Mouse (Mus musculus) embryonic facial prominence, embryonic 10.5 days (tissue): ENCODE measurements around the gene Trim29. TPM values are rescaled to one million over a fixed set of nuclear protein-coding genes. Genes with fewer than 3 reads are reported as not detected.

Experiments
- DNase-seq: peaks from one replicate; pipeline ENCODE4 v3.0.0-alpha.2; 2017; ENCODE audit warnings: low spot score
- H3K27ac ChIP-seq: fragments of 300-500 bp; sonication (generic); replicated peaks from 2 replicates; pipeline ENCODE4 v1.5.1; 2016; ENCODE audit warnings: mild to moderate bottlenecking
- H3K27me3 ChIP-seq: fragments of 300-500 bp; sonication (generic); replicated peaks from 2 replicates; pipeline ENCODE4 v1.6.1; 2016; ENCODE audit warnings: low read depth, mild to moderate bottlenecking; ENCODE audit not compliant: poor library complexity, severe bottlenecking
- H3K36me3 ChIP-seq: fragments of 300-500 bp; sonication (generic); replicated peaks from 2 replicates; pipeline ENCODE4 v1.6.1; 2016; ENCODE audit warnings: mild to moderate bottlenecking, moderate library complexity
- H3K4me1 ChIP-seq: fragments of 300-500 bp; sonication (generic); 2 replicates; pipeline ENCODE4 v1.6.1; 2016
- H3K4me3 ChIP-seq: fragments of 300-500 bp; sonication (generic); 2 replicates; pipeline ENCODE4 v1.5.1; 2016; ENCODE audit warnings: mild to moderate bottlenecking, moderate library complexity
- H3K9me3 ChIP-seq: fragments of 300-500 bp; sonication (generic); 2 replicates; pipeline ENCODE4 v1.6.1; 2016; ENCODE audit warnings: mild to moderate bottlenecking
- WGBS: fragments of 180-500 bp; shearing (Covaris S2); methylation state at CpG from one replicate; pipeline ENCODE4 v1.1.7; 2016; 5-methylcytosine and 5-hydroxymethylcytosine counted together
- polyA plus RNA-seq: library from polyadenylated mRNA; unstranded; fragments of >200 nt; fragmentation: Nextera tagmentation; extraction: Ambion mirVana; gene quantifications from 2 replicates; pipeline ENCODE4 v1.2.1, GENCODE M21; 2016

Gene Trim29
- polyA plus RNA-seq, 1 experiment from 2014 or later = 4.7 TPM

DNA sequence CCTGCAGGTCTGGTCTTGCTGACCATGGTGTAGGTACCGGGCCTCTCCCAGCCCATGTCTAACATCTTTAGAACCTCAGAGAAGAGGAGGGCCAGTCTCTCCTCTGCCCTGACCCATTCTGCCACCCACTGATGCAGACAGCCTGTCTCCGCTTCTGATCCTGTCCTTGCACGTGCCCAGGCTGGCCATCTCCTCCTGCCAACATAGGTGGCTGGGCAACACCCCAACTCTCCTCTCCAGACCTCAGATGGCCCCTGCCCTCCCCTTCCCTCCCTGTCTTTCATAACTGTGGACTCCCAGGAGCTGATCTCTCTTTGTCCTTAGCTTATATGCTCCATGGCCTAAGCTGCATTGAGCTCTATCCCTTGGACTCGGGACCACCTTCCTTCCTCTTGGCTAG lies 5.8 kb downstream of the Trim29 start:
- DNase-seq = no peak
- Histone ChIP-seq H3K9me3 (no peaks in the 10 kb centered on the region), H3K27ac (no peak overlapping the region)

DNA sequence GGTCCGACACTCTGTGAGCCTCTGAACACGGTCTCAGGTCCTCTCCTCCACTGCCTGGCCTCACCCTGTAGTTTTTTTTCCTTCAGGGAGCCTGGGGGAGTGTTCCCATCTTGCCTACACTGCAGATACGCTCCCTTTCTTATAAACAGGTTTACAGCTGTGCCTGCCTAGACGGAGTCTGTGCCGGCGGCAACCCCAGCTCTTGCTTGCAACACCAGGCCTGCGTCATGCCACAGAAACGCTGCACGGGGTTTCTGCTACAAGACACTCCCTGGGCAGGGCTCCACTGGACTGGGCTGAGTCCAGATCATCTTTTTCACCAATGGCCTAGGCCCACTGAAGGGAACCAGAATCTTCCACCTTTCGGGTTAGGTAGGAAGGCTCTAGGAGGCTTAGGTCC lies 8.0 kb downstream of the Trim29 start:
- 86% methylated on average over 10 of the region's 10 CpGs for WGBS
- no peak for DNase-seq
- no peak overlapping the region for H3K27ac ChIP-seq

More for the DNA sequence above, 5.8 kb downstream of the Trim29 start:
- whole genome bisulfite sequencing = 87% methylated on average over 4 of the region's 4 CpGs
- H3K4me1 ChIP-seq = peaks cover 25% of the 10 kb centered on the region
- no peak overlapping the region for H3K4me3 ChIP-seq
- H3K27me3 ChIP-seq = 0 out of 2 replicates have a peak, but pooled peaks cover 3% of the 10 kb centered on the region
- H3K36me3 ChIP-seq = no peaks in the 10 kb centered on the region

DNA sequence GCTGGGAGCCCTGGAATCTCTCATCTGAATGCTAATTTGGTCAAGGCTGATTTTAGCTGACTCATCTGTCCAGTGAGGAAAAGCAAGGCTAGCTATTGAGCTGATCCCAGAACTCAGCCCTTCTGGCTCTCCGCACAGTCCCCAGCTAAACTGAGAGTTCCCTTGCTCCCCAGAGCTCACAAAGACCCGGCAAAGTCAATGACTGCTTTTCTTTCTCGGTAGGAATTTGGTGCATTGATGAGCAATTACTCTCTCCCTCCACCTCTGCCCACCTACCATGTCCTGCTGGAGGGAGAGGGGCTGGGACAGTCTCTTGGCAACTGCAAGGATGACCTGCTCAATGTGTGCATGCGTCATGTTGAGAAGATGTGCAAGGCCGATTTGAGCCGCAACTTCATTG lies 11.3 kb downstream of the Trim29 start:
- Histone ChIP-seq H3K4me3 (no peak overlapping the region), H3K9me3 (no peaks in the 10 kb centered on the region), H3K27me3 (no peaks in the 10 kb centered on the region), H3K27ac (no peak overlapping the region), H3K4me1 (peaks cover 7% of the 10 kb centered on the region), H3K36me3 (no peaks in the 10 kb centered on the region)
- 91% methylated on average over 6 of the region's 6 CpGs for WGBS
- no peak for DNase-seq

More for the DNA sequence above, 8.0 kb downstream of the Trim29 start:
- no peaks in the 10 kb centered on the region for H3K36me3 ChIP-seq
- H3K9me3 ChIP-seq = no peaks in the 10 kb centered on the region
- H3K27me3 ChIP-seq = no peaks in the 10 kb centered on the region
- no peak overlapping the region for H3K4me3 ChIP-seq
- H3K4me1 ChIP-seq = peaks cover 14% of the 10 kb centered on the region

DNA sequence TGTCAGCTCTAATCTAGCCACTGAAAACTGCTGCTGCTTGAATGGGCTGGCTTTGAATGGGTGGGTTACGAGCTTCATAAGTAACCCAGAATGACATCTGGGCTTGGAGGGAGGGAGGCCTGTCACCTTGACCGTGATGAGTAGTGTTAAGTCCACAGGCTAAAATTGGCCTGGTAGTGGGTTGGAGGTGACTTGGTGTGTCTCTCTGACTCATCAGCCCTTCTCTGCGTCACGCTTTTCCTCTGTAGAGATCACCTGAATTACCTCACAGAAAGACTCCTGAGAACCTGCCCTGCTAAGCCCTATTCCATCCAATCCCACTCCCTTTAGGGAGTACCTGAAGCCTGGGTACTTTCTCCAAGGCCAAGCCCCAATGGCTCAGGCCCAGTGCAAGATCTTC lies 12.0 kb downstream of the Trim29 start:
- Histone ChIP-seq H3K9me3 (no peaks in the 10 kb centered on the region), H3K27ac (no peak overlapping the region), H3K36me3 (no peaks in the 10 kb centered on the region), H3K4me1 (peaks cover 14% of the 10 kb centered on the region), H3K27me3 (no peaks in the 10 kb centered on the region), H3K4me3 (no peak overlapping the region)
- 94% methylated on average over 4 of the region's 4 CpGs for WGBS
- DNase-seq = no peak

DNA sequence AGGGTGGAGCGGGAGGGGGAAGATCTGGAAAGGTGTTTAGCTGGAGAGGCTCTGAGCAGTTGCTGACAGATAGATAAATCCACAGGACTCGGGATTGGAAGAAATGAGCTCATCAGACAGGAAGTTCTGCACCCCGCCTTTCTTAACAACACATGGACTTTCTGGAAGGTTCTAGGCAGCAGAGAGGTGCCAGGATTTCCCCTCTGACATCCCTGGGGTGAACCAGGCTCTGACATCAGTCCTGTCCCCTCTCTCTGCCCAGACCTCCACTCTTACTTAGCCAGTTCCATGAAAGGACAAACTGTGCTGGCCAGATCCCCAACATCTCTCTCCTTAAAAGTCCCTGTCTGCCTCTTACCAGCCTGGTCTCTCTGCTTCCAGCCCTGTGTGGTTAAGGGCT lies 14.8 kb downstream of the Trim29 start:
- Histone ChIP-seq H3K4me3 (no peak overlapping the region), H3K27me3 (peaks cover 15% of the 10 kb centered on the region), H3K4me1 (peaks cover 26% of the 10 kb centered on the region), H3K27ac (no peak overlapping the region), H3K36me3 (no peaks in the 10 kb centered on the region), H3K9me3 (no peaks in the 10 kb centered on the region)
- 76% methylated on average over 3 of the region's 3 CpGs for WGBS
- DNase-seq = no peak

DNA sequence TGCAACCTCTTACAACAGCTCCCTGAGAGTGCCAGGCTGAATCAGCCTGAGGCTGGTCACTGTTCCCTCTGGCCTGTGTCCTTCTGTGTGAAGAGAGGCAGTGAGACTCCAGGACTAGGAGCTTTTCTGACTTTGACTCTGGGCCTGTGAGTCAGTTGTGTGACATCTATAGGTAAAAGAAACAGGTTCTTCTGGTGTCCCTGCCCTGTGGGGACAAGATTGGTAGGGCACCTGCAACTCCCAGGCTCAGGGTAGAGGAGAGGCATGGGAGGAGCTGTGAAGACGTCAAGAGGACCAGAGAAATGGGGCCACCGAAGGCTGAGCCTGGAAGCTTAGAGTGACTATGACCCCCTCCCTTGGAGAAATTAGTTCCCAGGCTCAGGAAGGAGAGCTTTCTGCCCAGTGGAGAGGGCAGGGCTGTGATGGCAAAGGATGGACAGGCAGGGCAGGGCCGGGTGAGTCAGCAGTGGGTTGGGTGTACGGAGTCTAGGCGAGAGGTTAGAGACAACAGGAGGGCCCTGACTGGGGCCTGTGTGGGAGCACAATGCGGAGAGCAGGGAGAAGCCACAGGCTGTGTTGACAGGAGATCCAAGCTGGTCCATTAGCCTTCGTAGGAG lies 15.5 kb downstream of the Trim29 start:
- Histone ChIP-seq H3K27me3 (peaks cover 21% of the 10 kb centered on the region), H3K4me1 (peaks cover 28% of the 10 kb centered on the region), H3K9me3 (no peaks in the 10 kb centered on the region), H3K27ac (no peak overlapping the region; the same call in 1 of the 2 replicates), H3K36me3 (no peaks in the 10 kb centered on the region), H3K4me3 (no peak overlapping the region)
- DNase-seq = no peak
- WGBS = 69% methylated on average over 7 of the region's 7 CpGs

DNA sequence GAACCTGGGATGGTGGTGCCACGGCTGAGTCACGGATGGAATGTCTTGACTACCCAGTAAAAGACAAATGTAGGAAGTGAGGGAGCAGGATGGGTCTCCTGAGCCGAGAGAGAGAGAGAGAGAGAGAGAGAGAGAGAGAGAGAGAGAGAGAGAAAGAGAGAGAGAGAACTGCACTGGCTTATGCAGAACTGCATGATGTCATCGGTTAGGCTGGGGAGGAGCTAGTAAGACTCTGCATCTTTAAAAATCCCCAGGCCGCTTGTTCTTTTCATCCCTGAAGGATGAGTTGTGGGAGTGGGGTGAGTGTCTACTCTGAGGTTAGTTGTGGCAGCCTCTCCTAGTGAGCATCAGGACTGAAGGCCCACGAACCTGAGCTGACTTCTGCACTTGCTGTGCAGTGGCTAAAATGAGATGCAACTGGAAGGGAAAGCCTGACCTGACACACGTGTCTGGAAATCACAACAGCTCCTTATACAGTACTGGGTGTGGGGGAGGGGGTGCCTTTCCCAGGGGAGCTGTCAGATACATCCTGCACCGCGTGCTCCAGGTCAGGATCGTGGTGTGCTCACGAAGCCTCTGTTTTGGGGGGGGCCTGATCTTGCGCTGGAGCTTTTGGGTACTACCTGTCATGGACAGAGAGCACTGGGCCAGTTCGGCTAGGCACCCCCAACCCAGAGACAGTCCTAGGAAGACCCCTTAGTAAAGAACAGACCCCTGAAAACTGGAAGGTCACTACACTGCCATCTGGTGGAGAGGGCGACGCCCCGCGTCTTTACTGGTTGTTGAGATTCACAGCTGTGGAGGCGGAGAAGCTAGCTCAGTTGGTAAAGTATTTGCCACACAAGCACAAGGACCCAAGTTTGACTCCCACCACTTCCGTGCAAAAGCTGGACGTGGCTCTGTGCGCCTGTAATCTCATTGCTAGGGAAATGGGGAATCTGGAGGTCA lies 16.8 kb downstream of the Trim29 start:
- no peak overlapping the region for H3K4me3 ChIP-seq
- no peak overlapping the region for H3K27ac ChIP-seq
- peaks cover 28% of the 10 kb centered on the region for H3K4me1 ChIP-seq
- H3K36me3 ChIP-seq = no peaks in the 10 kb centered on the region
- no peaks in the 10 kb centered on the region for H3K9me3 ChIP-seq
- DNase-seq = peak; percentile 63
- peaks cover 29% of the 10 kb centered on the region for H3K27me3 ChIP-seq
- 51% methylated on average over 21 of the region's 21 CpGs for WGBS

DNA sequence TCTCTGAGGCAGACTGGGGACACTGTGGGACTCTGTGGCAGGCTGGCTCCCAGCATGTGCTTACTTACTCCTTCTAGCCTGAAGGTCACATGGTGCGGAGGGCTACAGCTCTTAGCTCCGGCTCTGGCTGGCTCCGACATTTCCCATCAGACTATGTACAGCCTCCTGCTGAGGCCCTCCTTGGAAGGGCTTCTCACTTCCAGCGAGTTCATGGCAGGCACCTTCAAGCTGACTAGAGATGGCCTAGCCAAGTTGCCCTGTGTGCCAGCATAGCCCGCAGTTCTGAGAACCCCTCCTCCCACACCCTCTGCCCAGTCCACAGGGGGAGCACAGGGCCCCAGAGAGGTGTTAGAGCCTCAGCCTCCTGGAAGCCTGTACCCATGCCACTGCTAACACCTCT lies 19.8 kb downstream of the Trim29 start:
- Histone ChIP-seq H3K4me3 (no peak overlapping the region), H3K27ac (peak overlapping the region; percentile 46; the same call in 1 of the 2 replicates), H3K4me1 (peaks cover 28% of the 10 kb centered on the region), H3K9me3 (no peaks in the 10 kb centered on the region), H3K27me3 (peaks cover 29% of the 10 kb centered on the region), H3K36me3 (no peaks in the 10 kb centered on the region)
- no peak for DNase-seq
- 51% methylated on average over 5 of the region's 5 CpGs for WGBS

DNA sequence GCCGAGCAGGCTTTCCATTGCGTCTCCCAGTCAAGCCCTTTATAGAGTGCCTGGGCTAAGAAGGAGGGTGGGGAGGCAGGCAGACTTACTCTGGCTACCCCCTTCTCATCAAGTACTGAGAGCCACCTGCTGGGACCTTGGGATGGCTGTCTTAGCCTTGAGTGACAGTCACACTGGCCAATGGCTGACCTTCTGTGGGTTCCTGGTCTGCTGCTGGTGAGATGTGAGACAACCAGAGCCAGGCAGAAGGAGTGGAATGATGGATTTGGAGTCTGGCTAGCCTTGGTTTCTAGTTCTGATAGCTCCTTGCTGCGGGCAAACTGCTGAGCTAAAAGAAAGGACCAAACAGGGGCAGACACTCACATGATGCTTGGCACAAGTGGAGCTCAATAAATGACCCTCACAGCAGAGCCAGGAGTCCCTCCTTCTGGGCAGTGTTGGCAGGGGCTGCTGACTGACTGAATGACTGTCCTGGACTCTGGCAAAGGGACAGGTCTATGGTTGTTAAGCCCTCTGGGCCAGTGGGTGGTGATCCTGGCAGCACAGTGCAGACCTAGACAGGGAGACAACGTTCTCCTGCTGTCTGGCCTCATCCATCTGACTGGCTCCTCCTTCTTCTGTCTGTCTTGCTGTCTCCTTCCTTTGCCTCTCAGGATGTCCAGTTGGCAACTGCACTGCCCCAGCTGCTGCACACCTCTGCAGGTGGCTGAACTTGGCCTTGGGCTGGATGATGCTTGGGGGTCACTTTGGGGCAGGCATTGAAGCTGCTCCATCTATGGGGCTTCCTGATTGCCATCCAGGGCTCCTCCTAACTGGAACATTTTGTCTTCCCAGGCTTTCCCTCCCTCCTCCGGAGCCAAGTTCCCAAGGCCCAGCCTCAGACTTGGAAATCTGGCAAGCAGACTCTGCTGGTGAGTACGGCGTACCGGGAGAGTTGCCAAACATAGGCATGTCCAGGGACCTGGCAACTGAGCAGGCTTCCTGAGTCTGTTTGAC lies 21.1 kb downstream of the Trim29 start:
- Histone ChIP-seq H3K27me3 (peaks cover 29% of the 10 kb centered on the region), H3K4me1 (peaks cover 22% of the 10 kb centered on the region), H3K4me3 (no peak overlapping the region), H3K27ac (no peak overlapping the region), H3K36me3 (no peaks in the 10 kb centered on the region), H3K9me3 (no peaks in the 10 kb centered on the region)
- 85% methylated on average over 8 of the region's 8 CpGs for WGBS
- no peak for DNase-seq

DNA sequence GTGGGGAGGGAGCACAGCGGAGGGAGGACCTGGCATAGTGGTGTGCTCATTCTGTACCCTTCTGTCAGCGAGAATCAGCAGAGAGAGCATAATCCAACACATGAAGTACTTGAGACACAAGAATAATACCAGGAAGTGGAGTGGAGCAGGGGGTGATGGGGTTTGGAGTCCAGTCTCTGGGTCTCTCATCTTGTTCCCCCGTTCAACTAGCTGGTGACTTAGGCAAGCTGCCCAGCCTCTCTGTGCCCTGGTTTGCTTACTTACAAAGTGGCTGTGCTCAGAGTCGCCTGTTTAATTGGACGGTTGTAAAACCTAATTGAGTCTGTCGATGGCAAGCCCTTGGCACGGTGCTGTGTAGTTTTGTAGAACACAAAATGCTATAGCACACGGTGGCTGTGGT lies 23.8 kb downstream of the Trim29 start:
- no peak for DNase-seq

DNA sequence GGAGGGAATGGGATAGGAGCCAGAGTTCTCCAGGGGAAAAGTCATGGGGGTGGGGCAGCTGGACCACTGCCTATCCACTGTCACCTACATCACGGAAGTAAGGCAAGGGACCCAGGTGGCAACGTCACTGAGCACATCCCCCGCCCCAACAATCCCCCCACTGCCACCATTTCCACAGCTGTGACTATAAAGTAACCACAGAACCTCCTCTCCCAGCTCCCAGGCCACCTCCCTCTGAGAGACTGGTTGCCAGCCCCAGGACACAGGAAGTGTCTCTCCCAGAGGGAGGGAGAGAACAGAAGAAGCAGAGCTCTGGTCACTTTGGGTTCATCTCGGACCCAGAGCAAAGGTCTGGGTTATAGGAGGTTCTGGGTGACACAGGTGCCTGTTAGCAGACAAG lies 27.0 kb downstream of the Trim29 start:
- H3K27ac ChIP-seq = no peak overlapping the region
- 76% methylated on average over 4 of the region's 4 CpGs for WGBS
- peaks cover 8% of the 10 kb centered on the region; the same call in 1 of the 2 replicates for H3K27me3 ChIP-seq
- H3K4me1 ChIP-seq = peaks cover 3% of the 10 kb centered on the region; the same call in 1 of the 2 replicates
- no peaks in the 10 kb centered on the region for H3K9me3 ChIP-seq
- no peaks in the 10 kb centered on the region for H3K36me3 ChIP-seq
- no peak for DNase-seq
- no peak overlapping the region for H3K4me3 ChIP-seq

More for the DNA sequence above, 23.8 kb downstream of the Trim29 start:
- H3K9me3 ChIP-seq = no peaks in the 10 kb centered on the region
- no peaks in the 10 kb centered on the region for H3K36me3 ChIP-seq
- H3K27ac ChIP-seq = no peak overlapping the region
- H3K4me3 ChIP-seq = no peak overlapping the region
- H3K4me1 ChIP-seq = peaks cover 14% of the 10 kb centered on the region; the same call in 1 of the 2 replicates
- 80% methylated on average over 8 of the region's 8 CpGs for WGBS
- H3K27me3 ChIP-seq = peaks cover 33% of the 10 kb centered on the region

DNA sequence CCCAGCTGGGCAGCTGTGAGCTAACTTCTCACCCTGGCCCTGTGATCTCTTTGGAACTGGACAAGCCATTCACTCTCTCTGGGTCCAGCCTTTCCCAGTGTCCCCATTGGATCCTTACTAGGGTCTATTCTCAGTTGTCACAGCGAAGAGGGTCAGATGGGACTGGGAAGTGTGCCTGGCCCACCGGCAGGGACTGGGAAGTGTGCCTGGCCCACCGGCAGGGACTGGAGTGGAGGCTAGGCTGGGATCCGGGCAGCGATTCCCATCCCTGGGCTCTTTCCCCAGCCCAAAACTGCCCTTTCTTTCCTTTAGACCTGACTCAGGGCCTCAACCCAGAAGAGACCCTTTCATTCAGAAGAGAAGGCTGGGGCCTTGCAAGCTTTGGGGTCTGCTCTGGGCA lies 27.4 kb downstream of the Trim29 start:
- Histone ChIP-seq H3K27me3 (peaks cover 8% of the 10 kb centered on the region; the same call in 1 of the 2 replicates), H3K36me3 (no peaks in the 10 kb centered on the region), H3K4me3 (no peak overlapping the region), H3K9me3 (no peaks in the 10 kb centered on the region), H3K27ac (no peak overlapping the region), H3K4me1 (peaks cover 3% of the 10 kb centered on the region; the same call in 1 of the 2 replicates)
- 64% methylated on average over 5 of the region's 5 CpGs for WGBS
- no peak for DNase-seq
